Mouse (Mus musculus): Measurements from ENCODE around the gene Ndufs8.

Ndufs8 gene

DNA sequence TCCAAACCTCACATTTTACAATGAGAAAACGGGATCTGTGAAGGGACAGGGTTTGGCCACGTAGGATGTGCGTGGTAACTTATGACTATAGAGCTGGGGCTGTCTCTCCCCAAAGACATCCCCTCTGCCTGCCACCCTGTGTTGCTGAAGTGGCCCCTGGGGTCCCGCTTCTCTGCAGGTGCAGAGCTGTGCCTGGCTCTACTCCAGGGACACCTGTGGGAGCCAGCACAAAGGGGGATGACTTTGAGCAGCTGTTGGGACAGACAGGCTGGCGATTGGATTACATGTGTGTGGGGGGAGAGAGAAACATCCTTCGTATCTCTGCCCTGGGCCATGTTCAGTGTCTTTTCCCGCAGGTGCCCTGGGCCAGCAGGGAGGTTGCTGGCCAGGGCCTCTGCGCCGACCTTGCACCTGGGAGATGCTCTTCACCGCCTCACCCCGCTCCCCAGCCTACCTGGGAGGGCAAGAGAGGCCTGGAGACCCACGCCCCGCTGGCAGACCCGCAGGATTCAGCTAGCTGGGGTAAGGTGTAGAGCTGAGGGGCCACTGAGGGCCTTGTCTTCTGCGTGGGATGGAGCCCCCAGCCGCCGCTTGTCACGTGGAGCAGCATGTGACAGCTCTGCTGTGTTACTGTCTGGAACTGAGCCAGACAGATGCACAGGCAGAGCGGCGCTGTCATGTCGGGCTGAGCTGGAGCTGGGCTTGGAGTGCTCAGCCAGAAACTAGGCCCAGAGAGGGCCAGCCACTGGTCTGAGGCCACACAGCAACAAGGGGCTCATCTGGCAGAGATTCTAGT, 17.9 kb upstream of the Ndufs8 start:
- DNase-seq (ENCODE audit: low read depth) = no peak

GRCm38 (mm10) chr19:3929211-3929941, 16.8 kb upstream of the Ndufs8 start, which contains the start of gene Aldh3b1:
TSS of gene Aldh3b1 (minus strand) at chr19:3929808.
- no peak for DNase-seq (ENCODE audit: low read depth)

GRCm38 (mm10) chr19:3928779-3929178, 16.2 kb upstream of the Ndufs8 start:
- DNase-seq (ENCODE audit: low read depth) = no peak

- DNase-seq (ENCODE audit: low read depth) = no peak
These were observed 15.4 kb upstream of the Ndufs8 start for GRCm38 (mm10) chr19:3927989-3928388.

- DNase-seq (ENCODE audit: low read depth) = no peak
These were observed 14.1 kb upstream of the Ndufs8 start for GRCm38 (mm10) chr19:3926685-3927084.

DNA sequence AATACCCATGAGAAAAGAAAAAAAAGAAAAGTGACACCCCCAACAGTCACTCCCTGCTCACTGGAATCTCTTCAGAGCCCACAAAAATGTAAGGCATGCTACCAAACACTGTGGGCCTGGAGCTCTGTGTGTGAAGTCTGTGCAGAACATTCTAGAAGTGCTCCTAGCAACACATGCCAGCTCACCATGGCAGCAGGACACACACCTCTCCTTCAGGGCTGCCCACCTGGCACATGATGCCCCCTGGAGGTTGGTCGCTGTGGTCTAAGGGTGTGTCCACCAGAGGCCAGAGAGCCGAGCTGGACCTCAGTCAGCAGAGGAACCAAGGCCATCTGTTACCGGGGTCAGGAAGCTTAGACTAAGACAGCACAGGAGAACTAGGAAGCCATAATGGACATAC, 13.7 kb upstream of the Ndufs8 start:
- DNase-seq (ENCODE audit: low read depth) = no peak

DNA sequence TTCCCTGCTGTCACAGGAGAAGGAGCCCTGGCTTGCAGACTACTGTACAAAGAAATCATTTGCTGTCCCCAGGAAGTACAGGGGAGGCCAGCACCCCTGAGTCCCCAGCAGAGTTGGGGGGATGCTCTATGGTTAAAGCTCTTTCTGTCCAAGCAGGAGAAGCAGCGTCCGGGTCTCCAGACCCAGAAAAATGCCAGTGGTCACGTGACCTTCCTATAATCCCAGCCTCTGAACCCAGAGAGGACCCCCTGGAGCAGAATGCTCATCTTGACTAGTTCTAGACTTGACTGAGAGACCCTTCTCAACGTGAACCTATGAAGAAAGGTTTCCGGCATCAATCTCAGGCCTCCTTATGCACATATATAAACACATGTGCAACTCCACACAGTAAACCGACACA, 13.3 kb upstream of the Ndufs8 start:
- DNase-seq (ENCODE audit: low read depth) = no peak

DNA sequence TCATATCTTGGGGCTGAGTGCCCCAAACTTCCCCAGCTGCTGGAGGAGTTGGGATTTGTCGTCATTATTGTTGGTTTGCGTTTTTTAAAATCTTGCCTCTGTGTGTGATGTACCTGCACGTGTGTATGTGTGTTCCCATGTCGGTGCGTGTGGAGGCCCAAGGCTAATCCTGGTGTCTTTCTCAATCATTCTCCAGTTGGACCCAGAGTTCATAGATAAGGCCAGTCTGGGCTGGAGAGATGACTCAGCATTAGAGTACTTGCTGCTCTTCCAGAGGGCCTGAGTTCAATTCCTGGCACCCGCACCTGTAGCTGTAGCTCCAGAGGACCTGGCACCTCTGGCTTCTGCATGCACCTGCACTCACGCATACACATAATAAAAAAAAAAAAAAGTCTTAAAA, 12.3 kb upstream of the Ndufs8 start:
- DNase-seq (ENCODE audit: low read depth) = no peak

- no peak for DNase-seq (ENCODE audit: low read depth)
These were observed 11.6 kb upstream of the Ndufs8 start for GRCm38 (mm10) chr19:3924190-3924589.

- DNase-seq (ENCODE audit: low read depth) = no peak
These were observed 11.0 kb upstream of the Ndufs8 start for GRCm38 (mm10) chr19:3923586-3923985.

DNA sequence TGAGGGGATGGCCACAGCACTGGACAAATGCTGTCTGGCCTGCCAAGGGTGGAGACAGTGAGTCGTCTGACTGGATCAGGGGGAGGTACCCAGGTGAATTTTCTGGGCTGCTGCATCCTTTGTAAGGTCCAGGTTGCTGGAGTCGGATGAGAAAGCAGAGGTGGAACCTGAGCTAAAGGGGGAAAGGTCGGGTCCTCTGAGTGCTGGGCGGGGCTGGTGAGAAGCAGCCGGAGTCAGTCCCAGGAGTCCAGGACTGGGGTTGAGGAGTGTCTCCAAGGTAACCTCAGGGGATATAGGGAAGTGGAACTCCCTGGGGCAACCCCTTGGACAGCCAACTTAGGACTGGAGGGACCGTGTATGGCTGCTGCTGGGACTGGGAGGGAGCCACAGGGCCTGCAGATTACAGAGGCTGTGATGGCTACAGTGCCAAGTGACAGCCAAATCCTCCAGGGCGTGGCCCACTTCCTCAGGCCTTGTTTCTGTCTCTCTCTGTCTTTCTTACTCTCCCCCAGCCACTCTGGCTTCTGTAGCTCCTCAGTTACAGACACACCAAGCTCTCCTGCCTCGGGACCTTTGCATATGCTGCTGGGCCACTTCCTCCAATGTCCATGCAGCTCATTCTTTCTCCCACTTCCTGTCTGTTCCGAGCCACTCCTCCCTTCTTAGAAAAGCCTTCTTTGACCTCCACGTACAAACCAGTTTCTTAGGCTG, 10.2 kb upstream of the Ndufs8 start:
- no peak for DNase-seq (ENCODE audit: low read depth)

- DNase-seq (ENCODE audit: low read depth) = no peak
These were observed 7.4 kb upstream of the Ndufs8 start for GRCm38 (mm10) chr19:3919928-3920327.

- no peak for DNase-seq (ENCODE audit: low read depth)
These were observed 4.2 kb upstream of the Ndufs8 start for GRCm38 (mm10) chr19:3916727-3917126.

- no peak for DNase-seq (ENCODE audit: low read depth)
These were observed 2.0 kb upstream of the Ndufs8 start for GRCm38 (mm10) chr19:3914535-3914934.

DNA sequence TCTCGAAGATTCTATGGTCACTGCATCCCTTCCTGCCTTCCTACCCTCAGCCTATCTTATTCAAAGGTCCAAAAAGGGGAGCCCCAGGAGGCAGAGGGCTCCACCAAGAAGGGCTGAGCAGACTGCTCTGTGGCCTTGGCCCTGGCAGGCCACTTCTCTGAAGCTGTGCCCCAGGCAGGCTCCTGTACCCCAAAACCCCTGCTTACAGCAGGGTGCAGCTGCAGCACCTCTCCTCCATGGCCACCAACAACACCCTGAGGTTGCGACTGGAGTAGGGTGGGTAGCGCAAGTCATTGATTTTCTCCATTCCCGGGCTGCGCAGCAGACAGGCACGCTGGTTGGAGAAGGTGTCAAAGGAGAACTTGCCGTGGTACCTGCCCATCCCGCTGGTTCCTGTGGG, 1.1 kb upstream of the Ndufs8 start:
- no peak for DNase-seq (ENCODE audit: low read depth)

DNA sequence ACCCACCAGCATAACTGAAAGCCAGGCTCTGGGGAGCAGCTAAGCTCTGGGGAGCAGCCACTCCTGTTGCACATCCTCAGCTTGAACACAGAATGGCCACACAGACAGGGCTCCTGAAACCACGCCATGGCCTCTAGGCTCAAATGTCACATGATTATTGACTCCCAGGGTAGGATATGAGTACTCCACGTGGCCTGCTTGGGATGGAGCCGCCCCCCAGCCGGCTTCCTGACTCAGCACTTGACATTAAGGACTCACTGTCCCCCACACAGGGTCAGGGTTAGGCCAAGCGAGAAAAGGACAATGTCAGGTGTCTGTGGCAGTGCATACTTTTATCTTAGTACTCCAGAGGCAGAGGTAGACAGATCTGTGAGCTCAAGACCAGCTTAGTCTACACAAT, 2.4 kb downstream of the Ndufs8 start:
- no peak for DNase-seq (ENCODE audit: low read depth)

- DNase-seq (ENCODE audit: low read depth) = no peak
These were observed 4.5 kb downstream of the Ndufs8 start for GRCm38 (mm10) chr19:3907876-3908660.

DNA sequence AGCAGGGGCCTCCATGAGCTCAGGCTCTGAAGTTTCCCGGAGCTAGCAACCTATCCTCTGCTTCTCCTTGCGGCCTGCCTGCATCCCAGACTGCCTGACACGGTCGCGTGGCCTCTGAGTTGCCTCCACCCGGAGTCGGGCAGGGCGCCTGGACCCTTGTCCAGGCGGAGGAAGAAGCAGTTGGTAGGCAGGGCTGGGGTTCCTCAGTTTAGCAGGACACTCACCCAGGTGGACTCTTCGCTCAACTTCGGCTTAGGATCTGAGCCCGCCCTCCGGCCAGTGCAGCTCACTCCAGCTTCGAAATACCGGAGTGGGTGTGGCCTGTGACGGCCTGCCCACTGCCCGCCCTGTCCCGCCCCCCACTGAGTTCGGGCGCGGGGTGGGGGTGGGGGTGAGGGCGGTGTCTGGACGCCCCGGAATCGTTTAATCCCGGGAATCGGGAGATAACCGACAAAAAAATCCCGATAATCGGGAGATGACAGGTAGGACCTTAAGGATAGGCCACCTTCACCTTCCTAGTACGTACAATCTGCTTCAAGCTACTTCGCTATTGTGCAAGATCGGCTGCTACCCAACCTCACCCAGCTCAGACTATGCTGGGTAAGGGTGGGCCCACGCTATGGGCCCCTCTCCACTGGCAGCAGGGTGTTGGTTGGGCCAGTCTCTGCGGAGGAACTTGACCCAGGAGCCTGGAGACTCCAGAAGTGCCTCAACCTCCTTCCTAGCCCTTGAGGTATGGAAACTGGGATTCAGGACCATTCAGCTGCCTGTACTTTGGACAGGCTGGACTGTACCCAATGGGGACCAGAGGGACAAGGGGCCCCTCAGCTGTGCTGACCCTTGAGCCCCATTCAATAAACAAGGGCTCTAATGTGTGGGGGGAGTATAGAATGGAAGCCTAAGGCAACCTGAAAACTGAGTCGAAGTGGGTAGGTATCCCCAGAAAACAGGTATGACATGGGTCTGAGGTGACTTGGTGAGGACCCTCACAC, 5.5 kb downstream of the Ndufs8 start, which contains the start of gene Tcirg1:
TSS of gene Tcirg1 (minus strand) at position 339 of the 992 bp plus-strand sequence.
- DNase-seq (ENCODE audit: low read depth) = no peak

- DNase-seq (ENCODE audit: low read depth) = no peak
These were observed 6.2 kb downstream of the Ndufs8 start for GRCm38 (mm10) chr19:3906326-3906725.

DNA sequence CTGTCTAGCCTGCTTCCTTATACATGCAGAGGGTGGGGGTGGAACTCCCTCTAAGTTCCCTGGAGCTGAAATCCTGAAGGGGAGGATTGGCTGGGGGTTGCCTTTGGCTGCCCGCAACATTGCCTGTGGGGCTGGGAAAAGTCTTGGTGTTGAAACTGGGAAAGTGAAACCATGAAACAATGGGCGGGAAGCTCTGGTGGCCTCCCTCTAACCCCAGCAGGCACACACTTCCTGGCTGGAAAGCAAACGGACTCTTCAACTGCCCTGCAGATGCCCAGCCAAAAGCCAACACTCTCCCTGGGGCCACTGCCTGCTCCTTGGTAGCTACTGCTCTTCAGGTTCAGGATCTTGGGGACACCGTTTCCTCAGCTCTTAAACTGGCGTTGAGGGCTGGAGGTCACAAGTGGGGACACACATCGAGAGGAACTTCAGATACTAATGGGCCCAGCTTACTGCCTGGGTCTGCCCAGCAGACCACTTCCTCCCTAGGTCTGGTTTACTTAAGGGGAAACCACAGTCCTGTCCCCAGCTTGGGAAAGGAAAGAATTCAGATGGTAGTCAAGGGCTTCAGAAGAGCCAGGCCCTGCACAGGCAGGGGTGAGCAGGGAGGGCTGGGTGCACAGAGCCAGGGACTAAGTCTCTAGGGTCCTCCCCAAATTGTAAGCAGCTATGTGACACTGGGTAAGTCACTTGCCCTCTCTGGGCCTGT, 7.2 kb downstream of the Ndufs8 start:
- DNase-seq (ENCODE audit: low read depth) = no peak

Data from c-Kit-positive CD71-negative TER-119-negative erythroid progenitor cells, embryonic 14.5 days (primary cell).